Mouse (Mus musculus): ENCODE measurements around the gene 1700018B08Rik. TPM values are rescaled to one million over a fixed set of nuclear protein-coding genes. Genes with fewer than 3 reads are reported as not detected.

1700018B08Rik gene
- polyA plus RNA-seq, 1 experiment: not detected

GRCm38 (mm10) chr8:121575661-121576060 lies 31.5 kb upstream of the 1700018B08Rik start:
- TF ChIP-seq POLR2A (IDR thresholded peaks at IDR 0.05; ENCODE audit: low read depth, low read length) (no peak), CTCF (IDR thresholded peaks at IDR 0.05; ENCODE audit: extremely low read depth, insufficient read length, insufficient replicate concordance, low read depth, low read length) (no peak)
- H3K27me3 ChIP-seq (ENCODE audit: control insufficient read depth, insufficient read depth, low read length): no peaks in the 10 kb centered on the region
- peaks cover 18% of the 10 kb centered on the region for H3K4me1 ChIP-seq (ENCODE audit: control insufficient read depth, insufficient read depth, insufficient read length, low read length)
- no peaks in the 10 kb centered on the region for H3K36me3 ChIP-seq (ENCODE audit: control insufficient read depth, insufficient read depth, low read length)
- H3K4me3 ChIP-seq (ENCODE audit: low read depth, low read length): no peak overlapping the region
- H3K27ac ChIP-seq (ENCODE audit: insufficient read depth, low read depth, low read length): no peak overlapping the region
- WGBS: 78% methylated on average over 3 of the region's 3 CpGs

GRCm38 (mm10) chr8:121573275-121573674 lies 29.2 kb upstream of the 1700018B08Rik start:
- Histone ChIP-seq H3K4me3 (ENCODE audit: low read depth, low read length) (no peak overlapping the region), H3K27me3 (ENCODE audit: control insufficient read depth, insufficient read depth, low read length) (no peaks in the 10 kb centered on the region), H3K36me3 (ENCODE audit: control insufficient read depth, insufficient read depth, low read length) (no peaks in the 10 kb centered on the region), H3K4me1 (ENCODE audit: control insufficient read depth, insufficient read depth, insufficient read length, low read length) (peaks cover 7% of the 10 kb centered on the region; the same call in 1 of the 2 replicates), H3K27ac (ENCODE audit: insufficient read depth, low read depth, low read length) (no peak overlapping the region)
- 29% methylated on average over 3 of the region's 3 CpGs for WGBS
- TF ChIP-seq CTCF (IDR thresholded peaks at IDR 0.05; ENCODE audit: extremely low read depth, insufficient read length, insufficient replicate concordance, low read depth, low read length) (no peak), POLR2A (IDR thresholded peaks at IDR 0.05; ENCODE audit: low read depth, low read length) (0 out of 2 replicates have a peak, but pooled peaks have one; percentile 11)

GRCm38 (mm10) chr8:121572121-121572520 lies 28.0 kb upstream of the 1700018B08Rik start:
- Histone ChIP-seq H3K4me1 (ENCODE audit: control insufficient read depth, insufficient read depth, insufficient read length, low read length) (peaks cover 7% of the 10 kb centered on the region; the same call in 1 of the 2 replicates), H3K27me3 (ENCODE audit: control insufficient read depth, insufficient read depth, low read length) (no peaks in the 10 kb centered on the region), H3K27ac (ENCODE audit: insufficient read depth, low read depth, low read length) (no peak overlapping the region), H3K4me3 (ENCODE audit: low read depth, low read length) (no peak overlapping the region), H3K36me3 (ENCODE audit: control insufficient read depth, insufficient read depth, low read length) (no peaks in the 10 kb centered on the region)
- 91% methylated on average over 7 of the region's 7 CpGs for WGBS
- TF ChIP-seq POLR2A (IDR thresholded peaks at IDR 0.05; ENCODE audit: low read depth, low read length): no peak
- no peak for TF ChIP-seq CTCF (IDR thresholded peaks at IDR 0.05; ENCODE audit: extremely low read depth, insufficient read length, insufficient replicate concordance, low read depth, low read length)

- Histone ChIP-seq H3K27me3 (ENCODE audit: control insufficient read depth, insufficient read depth, low read length) (no peaks in the 10 kb centered on the region), H3K36me3 (ENCODE audit: control insufficient read depth, insufficient read depth, low read length) (no peaks in the 10 kb centered on the region), H3K4me3 (ENCODE audit: low read depth, low read length) (no peak overlapping the region), H3K27ac (ENCODE audit: insufficient read depth, low read depth, low read length) (no peak overlapping the region), H3K4me1 (ENCODE audit: control insufficient read depth, insufficient read depth, insufficient read length, low read length) (peaks cover 7% of the 10 kb centered on the region; the same call in 1 of the 2 replicates)
- TF ChIP-seq CTCF (IDR thresholded peaks at IDR 0.05; ENCODE audit: extremely low read depth, insufficient read length, insufficient replicate concordance, low read depth, low read length) (no peak), POLR2A (IDR thresholded peaks at IDR 0.05; ENCODE audit: low read depth, low read length) (no peak)
- WGBS: 80% methylated on average over 17 of the region's 17 CpGs
Observed at GRCm38 (mm10) chr8:121570801-121571200, 26.7 kb upstream of the 1700018B08Rik start.

GRCm38 (mm10) chr8:121570335-121570734 lies 26.2 kb upstream of the 1700018B08Rik start:
- peaks cover 7% of the 10 kb centered on the region; the same call in 1 of the 2 replicates for H3K4me1 ChIP-seq (ENCODE audit: control insufficient read depth, insufficient read depth, insufficient read length, low read length)
- no peak overlapping the region for H3K4me3 ChIP-seq (ENCODE audit: low read depth, low read length)
- WGBS: 73% methylated on average over 21 of the region's 21 CpGs
- no peak overlapping the region for H3K27ac ChIP-seq (ENCODE audit: insufficient read depth, low read depth, low read length)
- H3K27me3 ChIP-seq (ENCODE audit: control insufficient read depth, insufficient read depth, low read length): no peaks in the 10 kb centered on the region
- TF ChIP-seq CTCF (IDR thresholded peaks at IDR 0.05; ENCODE audit: extremely low read depth, insufficient read length, insufficient replicate concordance, low read depth, low read length): no peak
- TF ChIP-seq POLR2A (IDR thresholded peaks at IDR 0.05; ENCODE audit: low read depth, low read length): no peak
- no peaks in the 10 kb centered on the region for H3K36me3 ChIP-seq (ENCODE audit: control insufficient read depth, insufficient read depth, low read length)

- WGBS: 69% methylated on average over 6 of the region's 6 CpGs
- Histone ChIP-seq H3K36me3 (ENCODE audit: control insufficient read depth, insufficient read depth, low read length) (no peaks in the 10 kb centered on the region), H3K4me1 (ENCODE audit: control insufficient read depth, insufficient read depth, insufficient read length, low read length) (peaks cover 5% of the 10 kb centered on the region; the same call in 1 of the 2 replicates), H3K27ac (ENCODE audit: insufficient read depth, low read depth, low read length) (no peak overlapping the region), H3K27me3 (ENCODE audit: control insufficient read depth, insufficient read depth, low read length) (no peaks in the 10 kb centered on the region), H3K4me3 (ENCODE audit: low read depth, low read length) (no peak overlapping the region)
- TF ChIP-seq POLR2A (IDR thresholded peaks at IDR 0.05; ENCODE audit: low read depth, low read length): no peak
- no peak for TF ChIP-seq CTCF (IDR thresholded peaks at IDR 0.05; ENCODE audit: extremely low read depth, insufficient read length, insufficient replicate concordance, low read depth, low read length)
Observed at GRCm38 (mm10) chr8:121568321-121568720, 24.2 kb upstream of the 1700018B08Rik start.

- H3K27ac ChIP-seq (ENCODE audit: insufficient read depth, low read depth, low read length): no peak overlapping the region
- no peak for TF ChIP-seq POLR2A (IDR thresholded peaks at IDR 0.05; ENCODE audit: low read depth, low read length)
- no peak for TF ChIP-seq CTCF (IDR thresholded peaks at IDR 0.05; ENCODE audit: extremely low read depth, insufficient read length, insufficient replicate concordance, low read depth, low read length)
- peaks cover 3% of the 10 kb centered on the region; the same call in 1 of the 2 replicates for H3K36me3 ChIP-seq (ENCODE audit: control insufficient read depth, insufficient read depth, low read length)
- no peak overlapping the region for H3K4me3 ChIP-seq (ENCODE audit: low read depth, low read length)
- peaks cover 8% of the 10 kb centered on the region for H3K4me1 ChIP-seq (ENCODE audit: control insufficient read depth, insufficient read depth, insufficient read length, low read length)
- 69% methylated on average over 6 of the region's 6 CpGs for WGBS
- H3K27me3 ChIP-seq (ENCODE audit: control insufficient read depth, insufficient read depth, low read length): no peaks in the 10 kb centered on the region
Observed at GRCm38 (mm10) chr8:121563701-121564100, 19.6 kb upstream of the 1700018B08Rik start.
